Mouse (Mus musculus): ENCODE measurements around the gene Ptgr1. TPM values are rescaled to one million over a fixed set of nuclear protein-coding genes. Genes with fewer than 3 reads are reported as not detected.

The Ptgr1 gene
- polyA plus RNA-seq, 1 experiment from 2014 or later = 4.4 TPM

DNA sequence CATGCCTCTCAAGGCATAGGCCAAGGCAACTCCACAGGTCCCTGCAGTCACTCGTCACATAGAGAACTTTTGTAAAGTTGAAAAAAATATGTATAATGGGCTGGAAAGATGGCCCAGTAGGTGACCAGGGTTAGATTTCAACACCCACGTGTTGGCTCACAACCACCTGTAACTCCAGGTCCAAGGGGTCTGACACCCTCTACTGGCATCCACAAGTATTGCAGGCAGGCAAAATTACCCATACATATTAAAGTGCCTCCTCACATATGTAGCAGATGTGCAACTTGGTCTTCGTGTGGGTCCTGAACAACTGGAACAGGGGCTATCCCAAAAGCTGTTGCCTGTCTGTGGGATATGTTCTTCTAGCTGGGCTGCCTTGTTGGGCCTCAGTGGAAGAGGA is 59.3 kb downstream of the Ptgr1 start:
- Histone ChIP-seq H3K36me3 (ENCODE audit: control insufficient read depth, insufficient read depth, low read length) (no peaks in the 10 kb centered on the region), H3K4me3 (replicated peaks; ENCODE audit: low read depth, low read length) (no peak overlapping the region), H3K9me3 (ENCODE audit: control insufficient read depth, low read length) (peaks cover 8% of the 10 kb centered on the region; the same call in 1 of the 2 replicates), H3K27me3 (ENCODE audit: control insufficient read depth, insufficient read depth, low read length) (no peaks in the 10 kb centered on the region), H3K9ac (replicated peaks; ENCODE audit: low read length) (no peak overlapping the region), H3K4me1 (ENCODE audit: control insufficient read depth, insufficient read depth, low read length) (no peaks in the 10 kb centered on the region), H3K4me2 (ENCODE audit: low read length) (no peak overlapping the region), H3K27ac (replicated peaks; ENCODE audit: low read depth, low read length) (no peak overlapping the region)
- no peak for DNase-seq
- ATAC-seq (ENCODE audit: low FRiP score, low TSS enrichment) = no peak
- 69% methylated on average over 3 of the region's 3 CpGs for WGBS

DNA sequence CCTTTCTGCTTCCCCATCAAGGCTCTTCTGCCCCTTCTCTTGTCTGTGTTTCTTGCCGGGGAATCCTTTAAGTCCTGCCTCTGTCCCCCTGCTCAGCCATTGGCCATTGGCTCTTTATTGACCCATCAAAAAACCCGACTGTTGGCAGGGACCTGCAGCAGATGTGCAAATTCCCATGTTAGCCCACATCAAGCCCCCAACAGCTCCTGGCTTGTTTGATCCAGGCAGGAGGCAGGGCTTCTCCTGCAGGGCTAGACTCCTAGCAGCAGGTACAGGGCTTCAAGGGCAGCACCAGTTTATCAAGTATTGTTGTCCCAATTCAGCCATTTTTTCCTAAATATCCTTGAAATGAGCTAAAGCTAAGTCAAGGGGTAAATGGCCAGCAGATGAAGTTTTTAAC is 60.8 kb downstream of the Ptgr1 start:
- H3K4me2 ChIP-seq (ENCODE audit: low read length) = no peak overlapping the region
- no peak overlapping the region for H3K9ac ChIP-seq (replicated peaks; ENCODE audit: low read length)
- peaks cover 8% of the 10 kb centered on the region; the same call in 1 of the 2 replicates for H3K9me3 ChIP-seq (ENCODE audit: control insufficient read depth, low read length)
- H3K27me3 ChIP-seq (ENCODE audit: control insufficient read depth, insufficient read depth, low read length) = no peaks in the 10 kb centered on the region
- no peak for DNase-seq
- no peak overlapping the region for H3K4me3 ChIP-seq (replicated peaks; ENCODE audit: low read depth, low read length)
- 41% methylated on average over 2 of the region's 2 CpGs for WGBS
- H3K27ac ChIP-seq (replicated peaks; ENCODE audit: low read depth, low read length) = no peak overlapping the region
- H3K36me3 ChIP-seq (ENCODE audit: control insufficient read depth, insufficient read depth, low read length) = no peaks in the 10 kb centered on the region
- H3K4me1 ChIP-seq (ENCODE audit: control insufficient read depth, insufficient read depth, low read length) = no peaks in the 10 kb centered on the region
- ATAC-seq (ENCODE audit: low FRiP score, low TSS enrichment) = no peak

DNA sequence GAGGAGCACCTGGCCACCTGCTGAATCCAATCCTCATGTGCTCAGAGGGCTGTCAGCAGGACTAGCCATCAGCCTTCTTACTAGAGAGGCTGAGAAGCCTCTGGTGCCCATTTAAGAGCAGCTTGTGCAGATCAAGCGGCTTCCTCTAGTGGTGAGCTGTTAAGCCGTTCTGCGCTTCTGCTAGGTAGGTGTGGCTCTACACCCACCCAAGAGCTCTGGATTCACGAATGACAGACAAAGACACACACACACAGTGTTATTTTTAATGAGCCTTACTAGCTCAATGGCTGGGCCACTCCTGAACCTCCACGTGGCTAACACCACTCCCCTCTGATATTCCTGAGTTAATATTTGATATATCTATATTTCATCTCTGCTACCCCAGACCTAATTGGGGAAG is 61.3 kb downstream of the Ptgr1 start:
- 53% methylated on average over 5 of the region's 5 CpGs for WGBS

DNA sequence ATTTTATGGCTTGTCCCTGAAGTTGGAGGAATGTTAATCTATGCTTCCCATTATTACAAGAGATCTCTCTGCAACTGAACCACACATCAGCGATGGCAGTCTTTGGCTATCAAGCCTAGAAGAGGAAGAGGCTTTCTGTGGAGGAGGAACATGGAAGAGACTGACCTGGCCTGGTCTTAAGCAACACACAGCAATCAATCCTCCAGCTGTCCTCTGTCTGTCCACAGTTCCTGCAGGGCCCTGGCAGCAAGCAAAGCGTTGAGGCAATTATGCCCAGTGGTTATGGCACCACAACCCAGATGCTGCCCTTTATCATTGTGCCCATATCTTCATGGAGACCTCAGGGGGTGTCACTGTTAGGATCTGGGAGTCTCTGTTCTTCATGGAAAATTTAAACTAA is 63.0 kb downstream of the Ptgr1 start:
- Histone ChIP-seq H3K27me3 (ENCODE audit: control insufficient read depth, insufficient read depth, low read length) (no peaks in the 10 kb centered on the region), H3K27ac (replicated peaks; ENCODE audit: low read depth, low read length) (no peak overlapping the region), H3K9ac (replicated peaks; ENCODE audit: low read length) (no peak overlapping the region), H3K9me3 (ENCODE audit: control insufficient read depth, low read length) (peaks cover 8% of the 10 kb centered on the region; the same call in 1 of the 2 replicates), H3K4me3 (replicated peaks; ENCODE audit: low read depth, low read length) (no peak overlapping the region), H3K4me1 (ENCODE audit: control insufficient read depth, insufficient read depth, low read length) (no peaks in the 10 kb centered on the region), H3K4me2 (ENCODE audit: low read length) (no peak overlapping the region), H3K36me3 (ENCODE audit: control insufficient read depth, insufficient read depth, low read length) (no peaks in the 10 kb centered on the region)
- WGBS = 86% methylated on average over 2 of the region's 2 CpGs
- no peak for ATAC-seq (ENCODE audit: low FRiP score, low TSS enrichment)
- no peak for DNase-seq

More for the DNA sequence above, 61.3 kb downstream of the Ptgr1 start:
- H3K9me3 ChIP-seq (ENCODE audit: control insufficient read depth, low read length) = peaks cover 8% of the 10 kb centered on the region; the same call in 1 of the 2 replicates
- H3K9ac ChIP-seq (replicated peaks; ENCODE audit: low read length) = no peak overlapping the region
- no peak overlapping the region for H3K4me3 ChIP-seq (replicated peaks; ENCODE audit: low read depth, low read length)
- H3K4me2 ChIP-seq (ENCODE audit: low read length) = no peak overlapping the region
- ATAC-seq (ENCODE audit: low FRiP score, low TSS enrichment) = no peak
- no peak overlapping the region for H3K27ac ChIP-seq (replicated peaks; ENCODE audit: low read depth, low read length)
- no peak for DNase-seq
- no peaks in the 10 kb centered on the region for H3K4me1 ChIP-seq (ENCODE audit: control insufficient read depth, insufficient read depth, low read length)
- no peaks in the 10 kb centered on the region for H3K27me3 ChIP-seq (ENCODE audit: control insufficient read depth, insufficient read depth, low read length)
- no peaks in the 10 kb centered on the region for H3K36me3 ChIP-seq (ENCODE audit: control insufficient read depth, insufficient read depth, low read length)

Other genes starting within 250 kb of the Ptgr1 start
- not detected in 2 replicates for gene Olfr267, start 199.4 kb downstream of the Ptgr1 start, polyA plus RNA-seq (2014; fragmentation: Nextera tagmentation; extraction: Ambion mirVana)
- gene Ecpas, start 74.4 kb downstream of the Ptgr1 start, polyA plus RNA-seq (2014; fragmentation: Nextera tagmentation; extraction: Ambion mirVana) = 39.8 and 55.0 TPM in 2 replicates
- gene Zkscan16, start 43.5 kb downstream of the Ptgr1 start, polyA plus RNA-seq (2014; fragmentation: Nextera tagmentation; extraction: Ambion mirVana) = 2.2 and 2.6 TPM in 2 replicates
- 5.7 and 6.3 TPM in 2 replicates for gene Dnajc25, start 7.9 kb upstream of the Ptgr1 start, polyA plus RNA-seq (2014; fragmentation: Nextera tagmentation; extraction: Ambion mirVana)
- gene Gm20503, start 16.1 kb upstream of the Ptgr1 start, polyA plus RNA-seq (2014; fragmentation: Nextera tagmentation; extraction: Ambion mirVana) = 4.6 and 5.2 TPM in 2 replicates
- 184 and 230 TPM in 2 replicates for gene Gng10, start 48.0 kb upstream of the Ptgr1 start, polyA plus RNA-seq (2014; fragmentation: Nextera tagmentation; extraction: Ambion mirVana)
- 0.07 TPM in 1 of 2 replicates, not detected in the other for gene AI481877, start 151.9 kb upstream of the Ptgr1 start, polyA plus RNA-seq (2014; fragmentation: Nextera tagmentation; extraction: Ambion mirVana)
- 27.4 and 37.5 TPM in 2 replicates for gene Ugcg, start 202.1 kb upstream of the Ptgr1 start, polyA plus RNA-seq (2014; fragmentation: Nextera tagmentation; extraction: Ambion mirVana)

All from midbrain, embryonic 14.5 days (tissue).